Mouse (Mus musculus): ENCODE measurements around the gene Slc24a3. TPM values are rescaled to one million over a fixed set of nuclear protein-coding genes. Genes with fewer than 3 reads are reported as not detected.
A peak's percentile ranks its signal among the peaks of the same experiment; 100 is the strongest.

Slc24a3 gene
- polyA plus RNA-seq, 1 experiment = 54.4 TPM

- DNase-seq (ENCODE audit: low spot score) = no peak
Observed at GRCm38 (mm10) chr2:145621119-145621518, 453.6 kb downstream of the Slc24a3 start.

DNA sequence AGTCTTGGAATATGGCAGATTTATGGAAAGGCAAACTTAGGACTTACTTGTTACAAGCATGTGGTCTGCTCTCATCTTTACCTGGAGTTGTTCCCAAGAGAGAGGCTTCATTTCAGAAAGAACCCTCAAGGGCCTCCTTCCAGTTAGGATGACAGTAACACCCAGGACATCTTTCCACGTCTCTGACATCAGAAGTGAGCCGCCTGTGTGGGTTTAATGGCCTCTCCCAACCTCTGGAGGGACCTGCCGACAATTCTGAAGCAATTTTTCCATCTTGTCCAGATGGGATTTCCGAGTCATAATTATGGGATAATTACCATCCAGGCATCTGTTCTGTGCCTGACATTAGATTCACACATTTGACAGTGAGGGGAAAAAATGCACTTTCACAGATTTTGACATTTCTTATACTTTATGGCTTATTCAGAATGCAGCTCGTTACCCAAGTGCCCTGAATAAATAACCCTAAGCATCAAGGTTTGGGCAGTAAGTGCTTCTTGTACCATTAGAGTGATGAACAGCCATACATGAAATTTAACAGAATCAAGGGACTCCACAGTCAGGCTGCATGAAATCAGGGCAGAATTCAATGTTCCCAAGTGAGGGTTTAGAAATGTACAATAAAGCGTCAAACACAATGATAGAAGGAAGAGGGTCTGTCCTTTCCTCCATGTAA is 463.7 kb downstream of the Slc24a3 start:
- DNase-seq (ENCODE audit: low spot score) = no peak

- no peak for DNase-seq (ENCODE audit: low spot score)
Observed at GRCm38 (mm10) chr2:145631799-145632174, 464.2 kb downstream of the Slc24a3 start.

DNA sequence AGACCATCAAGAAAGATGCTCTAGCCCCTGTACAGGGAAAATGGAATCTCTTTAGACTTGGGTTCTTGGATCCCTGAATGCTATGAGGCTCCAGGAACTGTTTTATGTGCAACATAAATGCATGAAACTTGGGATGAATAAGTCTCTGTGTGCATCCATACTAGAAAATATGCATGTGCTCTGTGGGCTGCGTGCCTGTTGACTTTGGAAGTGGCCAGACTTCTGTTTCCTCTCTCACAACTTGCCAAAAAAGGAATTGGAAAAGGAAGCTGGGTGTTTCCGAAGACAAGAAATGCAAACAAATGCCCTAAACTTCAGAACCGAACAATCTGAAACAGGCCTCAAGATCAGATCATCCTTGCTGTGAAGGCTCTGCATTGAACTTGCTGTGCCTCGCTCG is 466.3 kb downstream of the Slc24a3 start:
- no peak for DNase-seq (ENCODE audit: low spot score)

GRCm38 (mm10) chr2:145640255-145640984 is 472.9 kb downstream of the Slc24a3 start:
- DNase-seq (ENCODE audit: low spot score) = no peak

DNA sequence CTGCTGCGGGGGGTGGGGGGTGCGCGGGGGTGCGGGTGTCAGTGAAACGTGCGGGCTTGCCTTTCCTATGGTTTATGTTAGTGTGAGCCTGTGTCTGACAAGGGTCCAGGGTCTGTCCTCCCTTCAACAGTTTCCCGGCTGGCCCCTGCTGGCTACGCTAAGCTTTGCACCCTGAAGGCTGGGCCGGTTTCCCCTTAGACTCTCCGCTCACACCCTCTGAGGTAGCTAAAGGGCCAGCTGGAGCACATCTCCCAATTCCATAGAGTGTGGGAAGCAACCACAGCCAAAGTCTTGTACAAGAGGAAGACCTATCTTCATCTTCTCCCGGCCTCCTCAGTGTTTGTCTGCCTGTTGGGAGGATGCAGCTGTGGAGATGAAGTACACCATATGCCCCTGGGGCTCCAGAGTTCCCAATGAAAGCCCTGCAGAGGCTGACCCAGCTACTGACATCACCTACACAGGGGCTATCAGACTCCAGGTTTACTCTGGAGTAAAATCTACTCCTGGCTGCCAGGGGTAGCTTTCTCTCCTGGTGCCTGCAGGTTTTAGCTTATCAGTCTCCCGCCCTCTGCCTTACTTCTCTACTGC is 487.9 kb downstream of the Slc24a3 start:
- DNase-seq (ENCODE audit: low spot score) = no peak

DNA sequence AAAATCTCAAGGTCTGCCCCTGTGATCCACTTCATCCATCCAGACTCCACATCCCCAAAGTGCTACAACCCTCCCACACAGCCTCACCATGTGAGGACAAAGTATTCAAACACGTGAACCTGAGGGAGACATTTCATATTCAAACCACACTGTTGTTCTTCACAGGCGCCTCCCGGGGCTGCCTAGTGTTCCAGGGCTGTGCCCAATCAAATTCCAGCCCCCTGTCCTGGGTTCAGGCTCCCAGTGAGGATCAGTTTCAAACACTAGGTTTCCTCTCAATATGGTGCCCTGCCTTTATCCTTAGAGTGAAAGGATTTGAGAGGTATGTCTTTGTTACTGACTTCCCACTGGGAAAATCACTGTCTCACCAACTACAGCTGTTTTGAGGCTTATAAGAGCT is 488.6 kb downstream of the Slc24a3 start:
- no peak for DNase-seq (ENCODE audit: low spot score)

- DNase-seq (ENCODE audit: low spot score) = no peak
Observed at GRCm38 (mm10) chr2:145656716-145657115, 489.2 kb downstream of the Slc24a3 start.

DNA sequence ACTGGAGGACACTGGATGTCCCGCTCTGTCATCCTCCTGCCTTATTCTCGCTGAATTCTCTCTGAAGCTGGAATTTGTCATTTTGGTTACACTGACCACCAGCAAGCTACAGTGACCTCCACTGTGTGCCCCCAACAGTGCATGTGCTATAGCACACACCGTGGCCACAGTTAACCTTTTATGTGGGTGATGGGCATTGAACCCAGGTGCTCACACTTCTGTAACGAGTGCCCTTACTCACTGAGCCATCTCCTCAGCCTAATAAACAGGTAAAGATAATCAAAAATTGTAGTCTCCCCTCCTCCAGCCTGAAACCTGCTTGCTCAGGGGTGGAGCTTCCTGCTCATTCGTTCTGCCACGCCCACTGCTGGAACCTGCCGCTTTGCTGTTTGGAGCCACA is 493.7 kb downstream of the Slc24a3 start:
- DNase-seq (ENCODE audit: low spot score) = no peak

DNA sequence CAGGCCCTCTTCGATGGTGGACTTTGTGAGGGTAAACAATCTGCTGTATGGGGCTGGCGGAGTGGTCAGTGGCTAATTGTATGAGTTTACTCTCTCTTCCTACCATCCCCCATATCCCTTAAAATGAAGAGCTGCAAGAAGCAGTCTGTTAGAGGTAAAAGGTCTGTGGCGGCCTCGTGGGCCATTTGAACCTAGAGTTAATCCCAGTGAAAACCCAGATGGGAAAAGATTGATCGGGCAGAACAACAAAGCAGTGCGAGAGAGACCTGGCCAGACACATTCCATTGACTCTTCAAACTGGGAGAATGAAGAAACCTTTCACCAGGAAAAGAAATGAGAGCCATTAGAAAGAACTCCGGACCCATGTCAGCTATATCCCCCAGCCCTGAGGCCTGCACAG is 496.3 kb downstream of the Slc24a3 start:
- DNase-seq (ENCODE audit: low spot score) = no peak

DNA sequence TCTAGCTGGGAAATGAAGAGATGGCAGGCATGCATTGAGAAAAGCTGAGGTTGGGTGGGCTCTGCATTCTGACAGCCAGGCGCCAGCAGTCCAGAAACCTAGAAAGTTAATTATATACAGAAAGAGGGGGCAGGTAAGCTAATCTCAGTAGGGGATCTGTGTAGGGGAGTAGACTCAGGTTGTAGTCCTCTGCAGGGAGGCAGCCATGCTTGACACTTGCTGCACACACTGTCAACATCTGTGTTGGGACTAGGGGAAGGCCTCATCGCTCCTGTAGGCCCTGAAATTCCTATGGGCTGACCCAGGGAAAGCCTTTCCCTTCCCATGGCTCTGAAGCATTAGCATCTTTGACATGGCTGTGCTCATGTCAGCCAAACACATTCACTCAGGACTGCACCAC is 496.8 kb downstream of the Slc24a3 start:
- no peak for DNase-seq (ENCODE audit: low spot score)

GRCm38 (mm10) chr2:145668135-145668534 is 500.6 kb downstream of the Slc24a3 start:
- no peak for DNase-seq (ENCODE audit: low spot score)

GRCm38 (mm10) chr2:145670131-145670530 is 502.6 kb downstream of the Slc24a3 start:
- no peak for DNase-seq (ENCODE audit: low spot score)

DNA sequence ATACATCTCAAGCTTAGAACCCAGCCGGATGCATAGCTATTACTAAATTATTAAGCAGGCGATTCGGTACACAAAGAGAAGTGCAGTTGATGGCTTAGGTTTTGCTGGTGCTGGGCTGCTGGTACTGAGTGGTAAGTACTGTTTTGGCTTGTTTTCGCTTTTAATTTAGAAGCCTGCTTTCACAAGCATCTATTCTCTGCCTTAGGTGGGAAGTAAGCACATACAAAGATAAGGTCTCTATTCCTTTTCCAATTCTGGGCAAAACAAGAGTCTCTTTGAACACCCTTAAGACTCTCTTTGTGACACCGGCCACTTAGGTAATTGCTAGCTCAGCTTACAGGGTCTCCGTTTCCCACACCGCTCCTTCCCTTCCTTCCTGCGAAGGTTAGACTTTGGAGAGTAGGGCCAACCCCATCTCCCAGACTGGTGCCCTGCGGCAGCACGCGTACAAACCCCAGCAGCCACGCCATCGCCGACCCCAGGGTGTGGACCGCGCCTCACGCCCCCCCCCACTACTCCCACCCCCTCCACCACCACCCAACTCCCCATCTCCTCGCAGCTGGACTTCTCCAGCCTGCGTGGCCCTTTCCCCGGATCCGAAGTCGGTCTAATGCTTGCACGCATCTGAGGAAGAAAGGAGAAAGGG is 507.1 kb downstream of the Slc24a3 start:
- no peak for DNase-seq (ENCODE audit: low spot score)

DNA sequence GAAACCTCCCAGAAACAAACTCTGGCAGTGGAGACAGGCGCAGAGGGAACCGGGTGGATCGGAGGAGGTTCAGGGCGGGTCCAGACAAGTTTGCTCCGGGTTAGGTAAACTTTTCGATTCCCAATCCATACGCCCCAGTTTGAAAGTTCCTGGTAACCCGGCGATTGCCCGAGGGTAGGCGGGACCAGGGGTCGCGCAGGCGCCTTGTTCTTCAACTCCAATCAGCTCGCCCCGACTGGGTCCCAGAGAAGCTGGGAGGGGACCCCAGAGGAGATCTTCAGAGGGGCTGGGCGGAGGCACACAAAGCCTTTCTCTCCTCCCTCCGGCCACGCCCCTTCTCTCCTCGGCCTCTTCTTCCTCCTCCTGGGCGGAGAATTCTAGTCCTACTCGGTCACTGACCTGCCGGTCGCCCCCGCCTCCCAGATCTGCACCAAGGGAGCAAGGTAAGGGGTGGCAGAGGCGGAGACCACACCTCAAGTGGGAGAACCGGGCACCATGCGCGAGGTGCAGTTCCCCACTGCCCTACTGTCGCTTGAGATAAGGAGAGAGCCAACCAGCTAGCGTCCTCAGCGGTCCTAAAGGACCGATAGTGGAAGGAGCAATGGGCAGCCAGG is 507.7 kb downstream of the Slc24a3 start, which contains the start of gene Rin2:
Gene Rin2 (plus strand): TSS at position 74 of the 614 bp plus-strand sequence.
- DNase-seq (ENCODE audit: low spot score) = peak; percentile 72

DNA sequence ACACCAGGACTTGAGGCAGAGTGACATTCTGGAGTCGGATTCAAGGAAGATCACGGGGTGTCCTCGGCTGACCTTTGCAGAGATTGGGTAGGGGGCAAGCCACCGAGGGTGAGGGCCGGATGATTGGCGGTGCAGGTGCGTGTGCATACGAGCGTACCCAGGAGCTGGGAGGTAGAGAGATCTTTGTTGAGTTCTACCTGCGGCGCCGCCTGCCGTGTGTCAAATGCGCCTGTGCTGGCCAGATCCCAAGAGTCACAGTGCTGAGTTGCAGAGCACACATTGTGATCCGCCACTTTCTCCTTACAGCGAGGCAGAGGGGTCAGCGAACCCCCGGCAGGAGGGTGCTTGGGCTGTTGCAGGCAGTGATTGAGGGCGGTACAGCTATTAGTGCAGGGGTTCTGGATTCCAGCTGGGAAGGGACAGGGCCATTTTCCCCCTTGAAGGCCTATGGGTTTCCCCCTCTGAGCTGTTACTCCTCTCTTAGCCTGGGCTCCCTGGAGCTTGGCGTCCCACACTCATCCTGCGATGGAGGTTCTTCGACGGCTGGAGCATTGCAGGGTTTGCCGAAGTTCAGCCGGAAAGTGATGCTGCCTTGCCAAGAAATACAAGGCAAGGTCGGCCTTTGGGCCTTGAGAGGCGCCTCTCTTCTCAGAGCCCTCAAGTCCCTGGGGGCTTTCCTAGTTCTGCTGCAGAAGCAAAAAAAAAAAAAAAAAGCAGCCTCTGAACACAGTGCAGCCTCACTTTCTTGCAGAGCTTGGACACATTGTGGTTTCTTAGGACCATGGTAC is 508.4 kb downstream of the Slc24a3 start:
- DNase-seq (ENCODE audit: low spot score) = peak; percentile 41

DNA sequence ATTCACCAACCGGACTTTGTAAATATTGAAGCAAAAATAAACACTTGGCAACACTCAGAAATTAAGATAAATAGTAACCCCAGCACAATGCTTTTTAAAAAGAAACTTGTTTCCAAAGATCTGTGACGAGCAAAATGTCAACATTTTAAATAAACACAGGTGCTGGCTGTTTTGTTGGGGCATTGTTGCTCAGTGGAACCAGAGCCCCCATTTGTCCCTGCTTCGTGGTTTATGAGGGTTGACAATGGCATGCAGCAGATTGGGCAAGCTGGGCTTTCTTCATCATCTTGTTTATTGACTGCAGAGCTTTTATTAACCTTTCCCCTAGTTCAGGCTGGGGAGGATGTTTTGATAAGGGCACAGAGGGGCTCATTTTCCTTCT is 509.0 kb downstream of the Slc24a3 start:
- no peak for DNase-seq (ENCODE audit: low spot score)

DNA sequence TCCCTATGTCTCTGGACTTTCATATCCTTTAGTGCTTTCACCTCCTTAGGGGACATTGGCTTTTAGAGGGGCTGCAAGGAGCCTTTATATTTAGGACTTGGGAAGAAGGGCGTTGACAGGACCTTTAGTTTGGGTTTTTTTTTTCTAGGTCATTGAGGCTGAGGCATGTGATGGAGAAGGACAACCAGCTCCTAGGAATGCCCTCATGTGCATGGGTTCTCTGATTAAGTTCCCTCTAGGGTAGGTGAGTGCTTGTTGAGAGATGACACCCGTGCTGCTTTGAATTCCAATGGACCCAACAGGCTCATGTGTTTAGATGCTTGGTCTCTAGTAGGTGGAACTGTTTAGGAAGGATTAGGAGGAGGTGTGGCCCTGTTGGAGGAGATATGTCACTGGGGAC is 509.4 kb downstream of the Slc24a3 start:
- DNase-seq (ENCODE audit: low spot score) = no peak

- no peak for DNase-seq (ENCODE audit: low spot score)
Observed at GRCm38 (mm10) chr2:145680141-145680540, 512.6 kb downstream of the Slc24a3 start.

- no peak for DNase-seq (ENCODE audit: low spot score)
Observed at GRCm38 (mm10) chr2:145680762-145681161, 513.2 kb downstream of the Slc24a3 start.

- no peak for DNase-seq (ENCODE audit: low spot score)
Observed at GRCm38 (mm10) chr2:145681626-145682025, 514.1 kb downstream of the Slc24a3 start.

Data from urinary bladder, adult 2 months (tissue).